Mouse (Mus musculus): Measurements from ENCODE around the gene Tbc1d5.

- TF ChIP-seq CHD2 (IDR thresholded peaks at IDR 0.05; ENCODE audit: low read length) (no peak), ELF1 (IDR thresholded peaks at IDR 0.05; ENCODE audit: low read depth, low read length) (no peak), CTCF (conservative IDR thresholded peaks at IDR 0.05 in 1 of 2, IDR thresholded peaks at IDR 0.05 in 1 of 2; ENCODE audit: low read depth in 2 of 2, low read length in 2 of 2) (no peak), POLR2A (IDR thresholded peaks at IDR 0.05; ENCODE audit: low read depth, low read length) (no peak), GABPA (IDR thresholded peaks at IDR 0.05; ENCODE audit: insufficient replicate concordance, low read depth, low read length) (no peak)
These were observed 176.0 kb downstream of the Tbc1d5 start for GRCm38 (mm10) chr17:51003179-51003578.
